Mouse (Mus musculus): ENCODE measurements around the gene 4930516K23Rik. TPM values are rescaled to one million over a fixed set of nuclear protein-coding genes. Genes with fewer than 3 reads are reported as not detected.

Gene 4930516K23Rik
- polyA plus RNA-seq (2021; fragmentation: Nextera tagmentation): not detected in 2 replicates
- long read RNA-seq, experiment 1: 0 reads
- long read RNA-seq, experiment 2: 0 reads

DNA sequence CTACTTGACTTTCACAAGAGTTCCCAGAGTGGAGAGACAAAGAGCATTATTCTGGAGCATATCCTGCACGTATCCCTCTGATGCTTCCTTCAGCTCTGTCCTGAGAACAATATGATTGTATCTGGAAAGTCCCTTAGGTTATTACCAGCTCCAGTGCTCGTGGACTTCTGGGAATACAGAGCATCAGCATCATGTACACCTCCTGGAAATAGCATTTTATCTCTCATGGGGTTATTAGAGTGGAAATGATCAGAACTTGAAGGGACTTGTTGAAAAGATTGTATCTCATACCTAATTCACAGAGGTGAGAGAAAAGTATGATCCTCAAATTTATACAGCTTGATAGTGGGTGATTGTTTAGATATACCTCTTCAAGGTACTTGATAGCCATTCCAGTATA lies at the start of gene 4930516K23Rik:
Gene 4930516K23Rik (minus strand): TSS at position 101 of the 400 bp plus-strand sequence.

DNA sequence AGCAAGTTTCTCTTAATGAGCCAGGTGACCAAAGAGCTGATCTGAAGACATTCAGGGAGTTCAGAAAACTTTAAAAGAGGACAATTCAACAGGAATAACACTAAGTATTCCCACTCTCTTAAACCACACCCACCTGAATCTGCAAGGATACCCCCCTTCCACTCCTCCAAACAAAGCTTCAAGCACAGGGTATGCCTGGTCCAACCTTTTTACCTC lies 43.4 kb upstream of the 4930516K23Rik start, which contains the start of gene Olfr646:
Gene Olfr646 (plus strand): TSS at position 117 of the 216 bp plus-strand sequence.

GRCm38 (mm10) chr7:104085365-104085764 lies 24.1 kb upstream of the 4930516K23Rik start, which contains the start of gene Olfr645:
TSS of gene Olfr645 (minus strand) at chr7:104085465.

DNA sequence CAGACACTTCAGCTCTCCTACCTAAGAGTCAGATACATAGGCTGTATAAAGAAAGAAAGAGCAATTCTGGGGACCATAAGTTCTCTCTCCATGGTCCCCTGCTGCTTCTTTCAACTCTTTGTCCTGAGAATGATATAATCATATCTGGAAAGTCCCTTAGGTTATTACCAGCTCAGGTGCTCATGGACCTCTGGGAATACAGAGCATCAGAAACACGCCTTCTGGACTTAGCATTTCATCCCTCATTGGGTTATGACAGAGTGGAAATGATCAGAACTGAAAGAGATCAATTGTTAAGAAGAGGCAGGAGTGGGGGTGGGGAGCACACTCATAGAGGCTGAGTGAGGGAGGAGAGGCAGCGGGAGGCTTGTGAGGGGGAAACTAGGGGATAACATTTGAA lies 10.5 kb upstream of the 4930516K23Rik start, which contains the start of gene Olfr644:
Gene Olfr644 (minus strand): TSS at position 101 of the 400 bp plus-strand sequence.

GRCm38 (mm10) chr7:104052566-104052965 lies 8.7 kb downstream of the 4930516K23Rik start, which contains the start of gene Olfr642:
TSS of gene Olfr642 (minus strand) at chr7:104052666.

GRCm38 (mm10) chr7:104035145-104035544 lies 26.1 kb downstream of the 4930516K23Rik start, which contains the start of gene Olfr641:
TSS of gene Olfr641 (plus strand) at chr7:104035445.

DNA sequence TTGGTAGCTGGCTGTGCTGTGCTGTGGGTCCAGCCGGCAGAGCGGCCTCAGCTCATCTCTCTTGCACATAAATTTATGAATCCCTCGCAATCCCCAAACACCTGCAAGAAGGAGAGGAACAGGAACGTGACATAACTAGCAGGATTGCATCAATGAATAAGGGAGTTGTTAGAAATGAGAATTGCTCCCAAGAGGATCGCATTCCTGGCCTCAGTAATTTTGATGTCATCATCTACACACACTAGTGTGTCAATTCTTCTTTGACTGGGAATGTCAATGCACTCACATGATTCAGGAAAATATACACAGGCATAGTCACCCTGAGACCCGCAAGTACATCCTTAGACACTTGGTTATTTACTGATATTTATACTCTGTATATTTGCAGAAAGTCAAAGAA lies 35.8 kb downstream of the 4930516K23Rik start, which contains the start of gene Olfr640:
Gene Olfr640 (minus strand): TSS at position 101 of the 400 bp plus-strand sequence.

GRCm38 (mm10) chr7:104017203-104017602 lies 44.0 kb downstream of the 4930516K23Rik start, which contains the start of gene Olfr639:
TSS of gene Olfr639 (minus strand) at chr7:104017303.

Other genes with a start within 250 kb of the 4930516K23Rik start
- 0.80 and 2.0 TPM in 2 replicates for gene Hbb-bt, start 247.4 kb downstream of the 4930516K23Rik start, polyA plus RNA-seq (2021; fragmentation: Nextera tagmentation)
- 6.5 and 12.6 TPM in 2 replicates for gene Hbb-bs, start 233.3 kb downstream of the 4930516K23Rik start, polyA plus RNA-seq (2021; fragmentation: Nextera tagmentation)
- gene Hbb-bh2, start 220.9 kb downstream of the 4930516K23Rik start, polyA plus RNA-seq (2021; fragmentation: Nextera tagmentation): not detected in 2 replicates
- gene Hbb-bh1, start 218.3 kb downstream of the 4930516K23Rik start, polyA plus RNA-seq (2021; fragmentation: Nextera tagmentation): not detected in 2 replicates
- gene Hbb-y, start 208.2 kb downstream of the 4930516K23Rik start, polyA plus RNA-seq (2021; fragmentation: Nextera tagmentation): not detected in 2 replicates
- gene Olfr66, start 175.2 kb downstream of the 4930516K23Rik start, polyA plus RNA-seq (2021; fragmentation: Nextera tagmentation): not detected in 2 replicates
- not detected in 2 replicates for gene Olfr64, start 167.0 kb downstream of the 4930516K23Rik start, polyA plus RNA-seq (2021; fragmentation: Nextera tagmentation)
- not detected in 2 replicates for gene Olfr65, start 158.0 kb downstream of the 4930516K23Rik start, polyA plus RNA-seq (2021; fragmentation: Nextera tagmentation)
- not detected in 2 replicates for gene Olfr631, start 132.6 kb downstream of the 4930516K23Rik start, polyA plus RNA-seq (2021; fragmentation: Nextera tagmentation)
- not detected in 2 replicates for gene Olfr632, start 127.1 kb downstream of the 4930516K23Rik start, polyA plus RNA-seq (2021; fragmentation: Nextera tagmentation)
- gene Olfr633, start 117.0 kb downstream of the 4930516K23Rik start, polyA plus RNA-seq (2021; fragmentation: Nextera tagmentation): not detected in 2 replicates
- not detected in 2 replicates for gene Olfr635, start 90.3 kb downstream of the 4930516K23Rik start, polyA plus RNA-seq (2021; fragmentation: Nextera tagmentation)
- gene Olfr638, start 62.7 kb downstream of the 4930516K23Rik start, polyA plus RNA-seq (2021; fragmentation: Nextera tagmentation): not detected in 2 replicates
- not detected in 2 replicates for gene Olfr639, start 44.1 kb downstream of the 4930516K23Rik start, polyA plus RNA-seq (2021; fragmentation: Nextera tagmentation)
- not detected in 2 replicates for gene Olfr640, start 35.9 kb downstream of the 4930516K23Rik start, polyA plus RNA-seq (2021; fragmentation: Nextera tagmentation)
- gene Olfr641, start 26.0 kb downstream of the 4930516K23Rik start, polyA plus RNA-seq (2021; fragmentation: Nextera tagmentation): not detected in 2 replicates
- gene Olfr642, start 8.8 kb downstream of the 4930516K23Rik start, polyA plus RNA-seq (2021; fragmentation: Nextera tagmentation): not detected in 2 replicates
- not detected in 2 replicates for gene Olfr644, start 10.4 kb upstream of the 4930516K23Rik start, polyA plus RNA-seq (2021; fragmentation: Nextera tagmentation)
- gene Olfr645, start 24.0 kb upstream of the 4930516K23Rik start, polyA plus RNA-seq (2021; fragmentation: Nextera tagmentation): not detected in 2 replicates
- gene Olfr646, start 43.4 kb upstream of the 4930516K23Rik start, polyA plus RNA-seq (2021; fragmentation: Nextera tagmentation): not detected in 2 replicates
- gene Ubqln5, start 68.4 kb upstream of the 4930516K23Rik start, polyA plus RNA-seq (2021; fragmentation: Nextera tagmentation): not detected in 2 replicates
- not detected in 2 replicates for gene Olfr643, start 76.0 kb upstream of the 4930516K23Rik start, polyA plus RNA-seq (2021; fragmentation: Nextera tagmentation)
- gene Ubqln3, start 81.8 kb upstream of the 4930516K23Rik start, polyA plus RNA-seq (2021; fragmentation: Nextera tagmentation): not detected in 2 replicates
- gene Ubqlnl, start 89.1 kb upstream of the 4930516K23Rik start, polyA plus RNA-seq (2021; fragmentation: Nextera tagmentation): not detected in 2 replicates
- not detected in 2 replicates for gene Olfm5, start 103.4 kb upstream of the 4930516K23Rik start, polyA plus RNA-seq (2021; fragmentation: Nextera tagmentation)
- not detected in 2 replicates for gene Olfr648, start 121.9 kb upstream of the 4930516K23Rik start, polyA plus RNA-seq (2021; fragmentation: Nextera tagmentation)
- not detected in 2 replicates for gene Olfr649, start 134.5 kb upstream of the 4930516K23Rik start, polyA plus RNA-seq (2021; fragmentation: Nextera tagmentation)
- 0.15 and 0.18 TPM in 2 replicates for gene Trim6, start 157.3 kb upstream of the 4930516K23Rik start, polyA plus RNA-seq (2021; fragmentation: Nextera tagmentation)
- gene Trim34a, start 183.0 kb upstream of the 4930516K23Rik start, polyA plus RNA-seq (2021; fragmentation: Nextera tagmentation): 1.2 and 2.2 TPM in 2 replicates
- gene Trim5, start 226.6 kb upstream of the 4930516K23Rik start, polyA plus RNA-seq (2021; fragmentation: Nextera tagmentation): 0.15 and 0.21 TPM in 2 replicates